Mouse (Mus musculus): Measurements from ENCODE around the gene Il34. TPM values are rescaled to one million over a fixed set of nuclear protein-coding genes. Genes with fewer than 3 reads are reported as not detected.
A peak's percentile ranks its signal among the peaks of the same experiment; 100 is the strongest.

Il34 gene
- total RNA-seq (2021), result 21.6 and 38.6 TPM in 2 replicates
- long read RNA-seq, partial matches to known transcripts, result 1 of 9 reads
- long read RNA-seq, other reads (novel, unspliced or antisense), result 6 of 9 reads

DNA sequence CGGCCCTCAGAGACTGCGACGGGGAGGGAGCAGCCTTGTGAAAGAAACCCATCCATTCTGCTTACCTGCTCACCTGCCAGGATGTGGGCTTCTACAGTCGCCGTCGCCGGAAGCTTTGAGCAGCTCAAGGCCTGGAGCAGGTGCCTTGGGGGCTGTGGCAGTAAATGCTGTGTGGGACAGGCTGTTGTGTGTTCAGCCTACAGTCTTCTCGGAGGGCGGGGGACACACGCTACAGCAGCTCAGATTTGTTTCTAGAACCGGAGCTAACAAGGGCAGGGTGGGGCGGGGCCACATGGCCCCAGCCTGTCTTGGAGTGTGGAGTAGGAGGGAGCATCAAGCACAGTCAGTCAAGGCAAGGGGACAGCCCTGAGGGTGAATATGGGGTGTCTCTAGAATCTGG is at the start of gene Il34:
Il34 (minus strand) TSS at position 256 of the 400 bp plus-strand sequence.
- no peak for DNase-seq

DNA sequence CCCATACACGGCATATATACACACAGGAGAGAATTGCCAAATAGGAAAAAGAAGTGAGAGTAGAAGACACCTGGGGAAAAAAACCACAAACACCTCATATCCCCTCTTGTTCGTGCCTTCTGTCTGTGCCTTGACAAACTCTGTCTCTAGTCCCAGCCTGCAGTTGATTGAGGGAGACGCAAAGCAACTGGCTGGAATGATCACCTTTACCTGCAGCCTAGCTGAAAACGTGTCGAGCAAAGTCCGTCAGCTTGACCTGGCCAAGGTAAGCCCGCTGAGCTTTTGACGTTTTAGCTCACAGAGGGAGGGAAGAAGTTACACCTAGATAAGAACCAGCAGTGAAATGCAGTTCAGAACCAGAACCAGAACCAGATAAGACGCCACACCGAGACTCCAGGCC is 45.5 kb upstream of the Il34 start:
- no peak for DNase-seq

DNA sequence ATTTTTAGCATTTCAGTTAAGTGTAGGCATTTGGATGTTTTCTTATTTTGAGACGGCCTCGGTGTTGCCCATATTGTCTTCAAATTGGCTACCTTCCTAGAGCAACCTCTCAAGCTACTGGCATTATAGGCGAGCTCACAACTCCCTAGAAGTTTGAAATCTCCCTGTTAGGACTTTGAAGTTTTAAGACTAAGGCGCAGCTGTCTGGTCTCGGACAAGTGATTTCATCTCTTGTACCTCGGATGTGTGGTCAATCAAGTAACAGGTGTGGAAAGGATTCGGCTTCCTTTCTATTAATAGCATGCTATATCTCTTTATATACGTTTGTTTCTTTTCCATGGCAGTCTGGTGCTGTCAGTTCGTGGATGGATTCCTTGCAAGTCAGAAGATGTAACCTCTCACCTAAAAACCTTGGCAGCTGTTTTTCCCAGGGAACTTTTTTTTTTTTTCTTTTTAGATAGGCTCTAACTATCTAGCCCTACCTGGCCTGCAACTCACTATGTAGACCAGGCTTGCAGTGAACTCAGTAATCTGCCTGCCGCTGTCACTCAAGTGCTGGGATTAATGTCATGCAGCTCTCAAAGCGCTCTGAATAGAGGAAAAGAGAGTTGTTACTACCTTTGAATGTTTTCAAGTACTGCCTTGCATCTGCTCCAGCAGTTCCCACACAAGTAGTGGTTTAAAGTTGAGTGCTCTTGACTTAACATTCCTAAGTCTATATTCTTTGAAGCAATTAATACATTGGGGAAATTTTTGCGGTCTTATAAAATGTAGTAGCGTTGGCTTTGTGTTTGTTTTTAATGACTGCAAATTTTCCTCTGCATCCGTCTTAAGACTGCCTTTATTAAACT is 42.1 kb upstream of the Il34 start:
- DNase-seq, result no peak

DNA sequence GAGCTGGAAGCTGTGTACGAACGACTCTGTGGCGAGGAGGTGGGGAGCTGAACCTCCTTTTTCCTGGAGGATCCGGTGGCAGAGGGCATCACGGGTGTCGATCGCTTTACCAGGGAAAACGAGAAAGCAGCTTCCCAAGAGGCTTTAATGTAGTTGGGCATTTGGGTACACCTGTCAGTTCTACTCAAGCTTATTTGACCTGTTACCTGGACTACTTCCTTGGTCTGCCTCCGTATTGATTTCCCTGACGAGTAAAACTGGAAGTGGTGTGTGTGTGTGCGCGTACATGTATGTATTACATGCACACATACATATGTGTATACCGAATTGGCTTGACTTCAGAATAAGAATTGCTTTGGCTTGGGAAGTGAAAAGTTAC is 41.4 kb upstream of the Il34 start:
- no peak for DNase-seq

DNA sequence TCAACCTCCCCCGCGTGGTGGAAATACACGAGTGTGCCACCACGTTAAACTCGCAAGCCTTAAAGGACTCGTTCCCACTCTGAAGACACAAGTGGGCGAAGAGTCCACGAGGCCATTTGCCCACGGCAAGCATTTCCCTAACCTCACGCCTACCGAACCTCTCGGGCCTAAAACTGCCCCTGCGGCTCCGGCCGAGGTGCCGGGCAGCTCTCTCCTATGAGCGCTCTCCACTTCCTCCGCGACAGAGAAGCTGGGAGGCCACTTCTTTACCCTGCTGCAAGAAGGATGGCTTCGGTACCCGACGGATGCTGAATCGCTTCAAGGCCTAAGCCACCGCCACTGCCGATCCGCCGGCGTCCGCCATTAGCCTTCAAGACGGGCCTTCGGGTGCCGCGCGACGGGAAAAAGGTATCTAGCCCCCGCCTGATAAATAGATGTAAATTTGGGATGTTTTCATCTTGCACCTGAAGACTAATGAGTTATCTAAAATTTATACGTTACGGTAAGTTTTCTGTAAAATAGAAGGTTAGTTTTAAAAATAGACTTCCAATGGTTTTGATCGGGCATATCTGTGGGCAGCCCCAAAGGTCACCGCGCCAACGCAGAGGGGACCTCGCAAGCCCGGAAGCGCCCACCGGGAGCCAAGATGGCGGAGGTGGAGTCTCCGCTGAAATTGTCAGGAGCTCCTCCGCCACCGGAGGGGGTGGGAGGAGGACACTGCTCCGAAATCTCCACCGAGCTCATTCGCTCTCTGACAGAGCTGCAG is 40.9 kb upstream of the Il34 start, which contains the start of the genes Cog4 and Sf3b3:
Cog4 (plus strand) TSS at position 196 of the 766 bp plus-strand sequence.
Sf3b3 (minus strand) TSS at position 383 of the 766 bp plus-strand sequence.
- peak; percentile 85 for DNase-seq

DNA sequence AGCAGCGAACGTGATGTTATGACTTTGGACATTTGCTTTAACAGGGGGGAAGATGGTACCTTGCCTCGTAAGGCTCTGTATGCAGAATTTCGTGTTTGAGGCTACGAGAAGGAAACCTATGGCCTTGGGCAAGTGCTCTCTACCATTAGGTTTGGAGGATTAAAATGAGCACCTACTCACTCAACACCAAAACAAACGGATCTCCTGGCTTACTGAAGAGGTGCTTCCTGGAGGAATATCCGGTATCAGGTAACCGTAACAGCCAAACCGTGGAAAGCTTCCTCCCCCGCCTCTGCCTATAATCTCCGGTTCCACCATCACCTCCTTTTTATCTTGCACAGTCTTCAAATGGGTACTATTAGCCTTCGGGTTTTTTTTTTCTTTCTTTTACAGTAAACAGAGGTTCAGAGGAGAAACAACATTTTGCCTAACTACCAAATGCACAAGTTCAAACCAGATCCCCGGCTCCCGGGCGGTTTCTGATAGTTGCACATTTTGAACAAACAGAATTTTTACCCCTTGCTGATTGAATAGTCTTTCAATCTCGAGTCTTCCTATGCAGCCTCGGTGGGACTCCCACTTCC is 40.2 kb upstream of the Il34 start:
- DNase-seq, result no peak

DNA sequence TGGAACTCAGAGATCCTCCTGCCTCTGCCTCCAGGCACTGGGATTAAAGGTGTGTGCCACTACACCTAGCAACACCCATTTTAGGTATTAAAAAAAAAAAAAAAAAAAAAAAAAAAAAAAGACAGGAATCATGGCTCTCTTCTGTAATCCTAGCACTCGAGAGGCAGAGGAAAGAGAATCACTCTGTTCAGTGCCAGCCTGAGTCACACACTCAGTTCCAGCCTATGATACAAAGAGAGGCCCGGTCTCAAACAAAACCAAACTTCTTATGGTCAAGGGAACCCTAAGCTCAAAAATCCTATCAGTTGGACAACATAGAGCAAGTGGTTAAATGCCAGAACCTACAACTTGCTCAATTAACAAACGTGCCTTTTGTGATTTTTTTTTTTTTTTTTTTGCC is 39.2 kb upstream of the Il34 start:
- DNase-seq, result no peak

DNA sequence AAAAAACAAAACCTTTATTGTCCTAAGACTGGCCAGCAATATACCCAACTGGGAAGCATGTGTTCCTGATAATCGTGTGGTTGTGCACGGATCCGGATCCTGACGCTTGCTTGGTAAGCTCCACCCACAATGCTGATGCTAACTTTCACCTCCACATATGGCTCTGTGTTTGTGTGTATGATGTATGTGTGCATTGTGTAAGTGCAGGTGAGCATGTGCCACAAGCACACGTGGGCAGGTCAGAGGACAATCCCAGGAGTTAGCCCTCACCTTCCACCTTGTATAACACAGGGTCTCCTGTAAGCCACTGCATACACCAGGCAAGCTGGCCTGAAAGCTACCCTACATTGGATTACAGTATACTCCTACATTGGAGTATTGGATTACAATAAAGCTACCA is 37.5 kb upstream of the Il34 start:
- no peak for DNase-seq

DNA sequence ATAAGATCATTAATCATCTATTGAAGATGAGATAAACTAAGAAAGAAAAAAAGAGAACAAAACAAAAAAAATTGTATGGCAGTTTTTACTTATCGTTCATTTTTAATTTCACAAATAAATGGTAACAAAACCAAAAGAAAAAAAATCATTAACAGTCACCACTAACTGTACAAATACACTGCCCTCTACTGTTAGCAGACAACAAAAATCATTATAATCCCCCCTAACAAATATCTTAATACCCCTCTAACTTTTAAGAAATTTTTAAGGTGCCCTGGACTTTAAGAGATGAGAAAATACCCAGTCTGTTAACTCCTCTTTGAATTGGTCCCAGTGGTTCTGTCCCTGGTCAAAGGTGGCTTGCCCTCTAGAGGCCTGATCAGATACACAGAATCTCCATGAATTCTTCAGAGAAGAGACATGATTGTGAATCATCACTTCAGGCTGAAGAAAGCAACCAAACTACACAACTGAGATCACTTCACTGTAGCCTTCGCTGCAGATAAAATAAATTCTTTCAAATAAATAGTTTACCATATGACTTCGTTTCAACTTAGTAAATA is 36.4 kb upstream of the Il34 start:
- no peak for DNase-seq

DNA sequence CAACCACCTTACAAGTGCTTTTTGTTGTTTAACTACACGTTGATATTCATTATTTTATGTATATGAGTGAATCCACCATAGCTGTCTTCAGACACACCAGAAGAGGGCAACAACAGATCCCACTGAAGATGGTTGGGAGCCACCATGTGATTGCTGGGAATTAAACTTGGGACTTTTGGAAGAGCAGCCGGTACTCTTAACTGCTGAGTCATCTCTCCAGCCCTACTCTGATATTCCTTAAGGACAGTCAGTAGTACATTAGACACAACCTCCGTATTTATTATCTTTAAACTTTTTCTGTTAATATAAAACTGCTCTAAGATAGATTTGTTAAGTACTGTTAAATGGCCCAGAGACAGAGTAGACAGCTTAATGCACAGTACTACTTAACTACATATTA is 26.2 kb upstream of the Il34 start:
- DNase-seq, result no peak

DNA sequence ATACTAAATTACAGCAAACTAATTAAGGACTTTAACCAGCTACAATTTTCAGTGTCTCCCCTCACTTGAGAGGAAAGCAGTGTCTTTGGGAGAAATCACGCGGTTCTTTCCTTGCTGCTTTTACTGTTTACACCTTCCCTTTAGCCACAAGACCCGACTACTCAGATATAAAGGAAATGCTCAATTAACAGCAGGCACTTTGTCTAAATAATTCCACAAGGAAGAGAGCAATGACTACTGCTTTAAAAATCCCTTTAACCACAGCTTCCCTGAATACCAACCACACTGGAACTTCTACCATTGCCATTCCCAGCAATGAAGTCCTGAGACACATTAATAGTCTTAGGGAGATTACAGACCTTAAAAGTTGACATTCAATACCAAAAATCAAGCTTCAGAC is 22.8 kb upstream of the Il34 start:
- DNase-seq, result no peak

DNA sequence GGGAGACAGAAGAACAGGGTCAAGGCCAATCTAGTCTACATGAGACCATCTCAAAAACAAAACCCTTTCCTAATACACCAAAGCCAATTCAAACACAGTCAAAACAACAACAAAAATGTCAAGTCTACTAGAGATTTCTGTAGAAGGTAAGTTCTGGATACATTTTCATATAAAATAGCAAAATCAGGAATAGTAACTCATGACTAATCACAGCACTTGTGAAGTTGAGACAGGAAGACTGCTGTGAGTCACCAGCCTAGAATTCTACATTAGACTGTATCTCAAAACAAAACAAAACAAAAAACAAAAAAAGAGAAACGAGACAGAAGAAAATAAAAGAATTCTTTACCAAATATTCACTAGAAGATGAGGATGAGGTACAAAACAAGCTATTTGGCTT is 19.1 kb upstream of the Il34 start:
- no peak for DNase-seq

DNA sequence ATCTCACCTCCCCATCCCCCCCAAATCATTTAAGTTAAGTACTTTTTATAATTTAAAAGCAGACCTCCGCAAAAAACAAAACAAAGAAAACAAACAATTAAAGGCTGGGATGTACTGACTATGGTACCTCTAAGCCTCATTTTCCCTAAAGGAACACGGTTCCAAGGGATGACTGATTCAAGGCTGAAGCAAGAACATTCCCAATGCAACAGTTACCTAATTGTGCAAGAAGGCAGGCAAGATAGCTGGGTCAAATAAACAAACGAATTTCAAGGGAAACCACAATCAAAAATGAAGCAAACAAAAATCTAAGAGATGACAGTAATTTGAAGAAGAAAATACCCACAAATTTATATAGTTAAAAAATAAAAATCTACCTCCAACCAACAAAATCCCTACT is 16.2 kb upstream of the Il34 start:
- DNase-seq, result no peak

DNA sequence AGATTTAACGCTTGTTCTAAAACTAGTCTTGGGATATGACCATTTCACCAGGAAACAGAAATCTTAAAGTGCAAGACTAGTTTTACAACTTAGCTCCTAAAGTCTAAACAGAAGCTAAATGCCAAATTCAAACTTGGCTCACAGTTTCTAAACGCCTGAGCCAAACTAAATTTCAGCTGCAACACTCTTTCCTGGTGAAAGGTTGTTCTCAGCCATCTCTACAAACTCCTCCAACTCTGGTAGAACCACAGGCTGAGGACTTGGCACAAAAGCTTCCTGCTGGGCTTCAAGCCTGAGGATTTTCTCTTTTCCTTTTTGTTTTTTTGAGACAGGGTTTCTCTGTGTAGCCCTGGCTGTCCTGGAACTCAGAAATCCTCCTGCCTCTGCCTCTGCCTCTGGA is 14.5 kb upstream of the Il34 start:
- no peak for DNase-seq

DNA sequence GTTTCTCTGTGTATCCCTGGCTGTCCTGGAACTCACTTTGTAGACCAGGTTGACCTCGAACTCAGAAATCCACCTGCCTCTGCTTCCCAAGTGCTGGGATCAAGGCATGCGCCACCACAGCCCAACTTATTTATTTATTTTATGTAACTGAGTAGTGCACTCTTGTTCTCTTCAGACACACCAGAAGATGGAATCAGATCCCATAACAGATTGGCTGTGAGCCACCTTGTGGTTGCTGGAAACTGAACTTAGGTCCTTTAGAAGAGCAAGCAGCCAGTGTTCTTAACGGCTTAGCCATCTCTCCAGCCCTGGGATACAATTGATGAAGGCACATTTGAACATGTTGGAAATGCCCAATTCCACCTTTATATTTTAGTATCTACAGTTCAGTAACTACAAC is 12.9 kb upstream of the Il34 start:
- no peak for DNase-seq

DNA sequence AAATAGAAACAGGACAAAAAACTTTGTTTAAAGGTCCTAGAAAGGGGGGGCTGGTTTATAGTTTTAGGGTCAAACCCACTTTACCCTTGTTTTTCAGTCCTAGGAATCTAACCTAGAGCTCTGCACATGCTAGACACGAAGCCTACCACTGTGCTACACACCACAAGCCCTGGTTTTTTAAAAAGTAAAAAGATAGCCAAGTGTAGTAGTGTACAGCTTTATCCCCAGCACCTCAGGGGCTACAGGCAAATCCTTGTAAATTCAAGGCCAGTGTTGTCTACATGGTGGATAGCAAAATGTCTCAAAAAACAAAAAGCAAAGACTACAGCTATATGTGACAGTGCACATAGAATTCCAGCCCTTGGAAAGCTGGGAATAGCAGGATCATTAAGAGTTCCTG is 11.3 kb upstream of the Il34 start:
- no peak for DNase-seq

DNA sequence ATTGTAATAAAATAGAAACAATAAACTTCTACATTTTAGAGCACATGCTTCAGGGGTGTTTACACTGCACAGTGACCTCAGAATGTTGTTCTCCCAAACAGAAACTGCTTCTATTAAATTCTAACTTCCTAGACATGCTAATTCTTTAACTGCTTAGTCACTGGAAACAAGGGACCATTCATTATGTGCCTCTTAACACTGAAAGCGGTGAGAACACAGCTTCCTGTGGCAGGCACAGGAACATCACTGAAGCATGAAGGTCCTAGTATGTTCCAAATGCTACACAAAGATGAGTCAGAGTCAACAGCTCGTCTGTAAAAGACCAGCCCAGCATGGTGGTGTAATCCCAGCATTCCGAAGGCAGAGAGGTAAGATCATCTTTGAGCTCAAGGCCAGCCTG is 9.6 kb upstream of the Il34 start:
- DNase-seq, result no peak

DNA sequence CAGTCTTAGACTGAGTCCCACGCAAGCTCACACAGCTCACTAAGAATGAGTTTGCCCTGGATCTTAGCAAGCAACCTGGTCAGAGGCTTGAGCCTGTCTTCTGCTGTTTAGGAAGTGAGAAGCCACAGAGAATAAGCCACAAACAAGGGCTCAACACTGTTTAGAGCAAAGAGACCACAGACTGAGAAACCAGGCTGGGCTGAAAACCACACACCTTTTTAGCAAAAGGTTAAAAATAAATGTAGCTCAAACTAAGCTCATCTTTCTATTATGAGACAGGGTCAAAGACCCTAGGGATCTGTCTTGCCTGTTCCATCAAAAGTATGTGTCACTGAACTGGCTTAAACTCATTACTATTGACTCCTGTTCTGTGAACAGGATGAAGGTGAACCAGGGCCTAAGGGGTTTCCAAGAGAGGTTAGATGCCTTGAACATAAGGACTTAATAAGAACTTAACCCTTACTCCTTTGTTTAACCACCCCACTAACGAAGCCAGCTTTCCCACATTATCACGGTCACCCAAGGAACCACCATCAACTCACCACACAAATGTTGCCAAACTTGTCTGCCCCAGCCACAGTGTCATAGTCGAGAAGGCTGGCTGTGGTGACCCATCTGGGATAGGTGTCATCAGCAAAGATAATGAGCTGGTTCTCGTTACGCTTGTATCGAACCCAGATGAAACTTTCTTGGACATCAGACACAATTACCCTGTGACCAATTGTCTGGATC is 7.5 kb upstream of the Il34 start:
- DNase-seq, result no peak

DNA sequence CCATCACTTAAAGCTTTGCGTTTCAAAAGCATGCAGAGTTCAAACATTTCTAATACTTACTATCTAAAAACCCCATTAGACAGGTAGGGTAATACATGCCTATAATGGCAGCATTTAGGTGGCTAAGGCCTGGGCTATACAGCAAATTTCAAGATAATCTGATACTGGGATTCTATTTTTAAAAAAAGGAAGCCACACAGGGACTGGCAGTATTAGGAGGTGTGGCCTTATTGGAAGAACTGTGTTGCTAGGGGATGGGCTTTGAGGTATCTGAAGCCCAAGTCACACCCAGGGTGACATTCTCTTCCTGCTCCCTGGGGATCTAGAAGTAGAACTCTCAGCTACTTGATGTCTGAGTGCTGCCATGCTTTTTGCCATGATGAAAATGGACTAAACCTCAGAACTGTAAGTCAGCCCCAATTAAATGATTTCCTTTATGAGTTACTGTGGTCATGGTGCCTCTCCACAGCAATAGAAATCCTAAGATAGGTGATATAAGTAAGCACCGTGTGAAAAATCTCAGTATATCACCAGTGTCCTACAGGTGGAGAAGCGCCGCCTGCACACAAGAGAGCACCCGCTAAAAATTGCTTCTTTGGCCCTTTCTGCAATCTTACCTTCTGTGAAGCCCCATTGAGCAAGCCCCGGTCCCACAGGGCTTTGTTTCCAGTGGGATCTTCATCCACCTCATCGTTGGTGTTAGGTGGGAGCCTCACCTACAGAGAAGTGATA is 6.8 kb upstream of the Il34 start:
- DNase-seq, result no peak

DNA sequence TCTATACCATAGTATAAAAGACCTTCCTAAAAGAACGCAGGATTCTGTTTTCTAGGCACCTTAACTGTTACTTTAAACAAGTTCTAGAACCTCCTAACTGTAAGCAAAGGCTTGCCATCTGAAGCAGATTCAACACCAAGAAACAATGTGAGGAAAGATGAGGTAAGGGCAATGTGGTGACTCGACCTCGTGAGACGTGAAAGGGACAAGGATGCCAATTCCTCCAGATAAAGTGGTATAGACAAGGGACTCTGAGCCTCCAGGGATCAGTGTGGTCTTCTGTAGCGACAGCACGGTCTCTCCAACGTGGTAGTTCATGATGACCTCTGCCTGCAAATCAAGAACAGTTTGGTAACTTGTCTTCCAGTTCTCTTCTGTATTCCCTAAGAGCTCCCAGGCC is 6.1 kb upstream of the Il34 start:
- DNase-seq, result no peak

DNA sequence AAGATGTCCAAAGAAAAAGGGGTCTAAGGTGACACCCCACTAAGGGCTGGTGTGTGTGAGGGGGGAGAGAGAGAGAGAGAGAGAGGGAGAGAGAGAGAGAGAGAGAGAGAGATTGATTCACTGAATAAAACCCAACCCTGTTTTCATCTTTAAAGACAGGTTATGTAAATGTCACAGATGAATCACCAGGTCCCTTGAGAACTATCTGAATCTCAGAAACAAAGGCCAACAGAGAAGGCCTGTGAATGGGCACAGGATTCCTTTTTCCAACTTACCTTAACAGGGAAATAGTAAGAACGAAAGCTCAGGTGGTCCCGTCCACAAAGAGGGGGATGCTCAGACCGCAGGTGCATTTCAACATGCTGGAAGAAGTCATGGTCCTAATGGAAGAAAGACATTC is 5.4 kb upstream of the Il34 start:
- no peak for DNase-seq
